Mouse (Mus musculus) urinary bladder, postnatal 10 days (tissue): ENCODE data around the gene Il1f5.

ENCODE experiments used
- DNase-seq: peaks from one replicate; pipeline ENCODE4 v3.0.0; 2022; ENCODE audit warnings: low spot score

The Il1f5 gene

GRCm38 (mm10) chr2:24276654-24277053 lies at the start of gene Il1f5:
Gene Il1f5 (plus strand): TSS chr2:24276954.
- DNase-seq, result no peak

GRCm38 (mm10) chr2:24227191-24227590 lies 49.6 kb upstream of the Il1f5 start:
- no peak for DNase-seq

- no peak for DNase-seq
These were observed 9.3 kb upstream of the Il1f5 start for GRCm38 (mm10) chr2:24267503-24267902.

- no peak for DNase-seq
These were observed 3.1 kb upstream of the Il1f5 start for GRCm38 (mm10) chr2:24273619-24274018.

GRCm38 (mm10) chr2:24275146-24275545 lies 1.6 kb upstream of the Il1f5 start:
- DNase-seq, result no peak

GRCm38 (mm10) chr2:24290896-24291295 lies 14.1 kb downstream of the Il1f5 start, which contains the start of gene Il1f10:
Gene Il1f10 (plus strand): TSS chr2:24291196.
- no peak for DNase-seq

GRCm38 (mm10) chr2:24294616-24295015 lies 17.9 kb downstream of the Il1f5 start:
- no peak for DNase-seq

- no peak for DNase-seq
These were observed 20.1 kb downstream of the Il1f5 start for GRCm38 (mm10) chr2:24296837-24297236.

GRCm38 (mm10) chr2:24311302-24312001 lies 34.7 kb downstream of the Il1f5 start:
- no peak for DNase-seq

- no peak for DNase-seq
These were observed 40.2 kb downstream of the Il1f5 start for GRCm38 (mm10) chr2:24316919-24317318.

GRCm38 (mm10) chr2:24317919-24318598 lies 41.3 kb downstream of the Il1f5 start:
- no peak for DNase-seq
